18 mouse cellular contexts compared by ENCODE assay signal in genomic region chr9:41849628-41850326, GRCm38 (mm10).
"Had no signal": no experiment of that assay in that cellular context is flagged by ENCODE, and none has a peak within 500 bp of the region (broad histone marks: within the 10 kb centered on the region; RNA-seq: fewer than 3 reads in every experiment).

No protein-coding gene starts in this region.

- H3K9me3 ChIP-seq: kidney, embryonic 15.5 days; liver, embryonic 13.5 days; stomach, embryonic 15.5 days had no signal

- H3K36me3 ChIP-seq: kidney, embryonic 15.5 days; liver, embryonic 13.5 days; stomach, embryonic 15.5 days had no signal

- DNase-seq: kidney, adult 8-10 months; kidney, postnatal 10 days; kidney, postnatal 36 days; layer of hippocampus, postnatal 36 days; liver, embryonic 13.5 days; lung, adult 2 months; lung, postnatal 14 days; lung, postnatal 4 days; right cerebral cortex, postnatal 4 days; thymus, adult 2 months; thymus, postnatal 14 days; thymus, postnatal 4 days had no signal

- ATAC-seq: midbrain, embryonic 16.5 days had no signal

- H3K4me3 ChIP-seq: kidney, embryonic 15.5 days; left cerebral cortex, adult 2 months; liver, embryonic 13.5 days; myocyte; stomach, embryonic 15.5 days had no signal

- H3K9ac ChIP-seq: kidney, embryonic 15.5 days; liver, embryonic 13.5 days; stomach, embryonic 15.5 days had no signal

- H3K4me1 ChIP-seq: kidney, embryonic 15.5 days; liver, embryonic 13.5 days; stomach, embryonic 15.5 days had no signal

- H3K4me2 ChIP-seq: kidney, embryonic 15.5 days; liver, embryonic 13.5 days; midbrain, embryonic 11.5 days; stomach, embryonic 15.5 days had no signal

- H3K27ac ChIP-seq: kidney, embryonic 15.5 days; left cerebral cortex, adult 2 months; liver, embryonic 13.5 days; stomach, embryonic 15.5 days had no signal

- H3K27me3 ChIP-seq: kidney, embryonic 15.5 days; liver, embryonic 13.5 days; stomach, embryonic 15.5 days had no signal
